Mouse (Mus musculus) hindbrain, embryonic 14.5 days (tissue): ENCODE data around the gene Sgca. TPM values are rescaled to one million over a fixed set of nuclear protein-coding genes. Genes with fewer than 3 reads are reported as not detected.
"Not testable (repeated sequence)": the region's sequence is repeated elsewhere in the genome, so short reads cannot be mapped to it uniquely, and the experiment has no call there.

Source experiments
- ATAC-seq: fragments of 200-750 bp; cut with Nextera tagmentation; 2 replicates; pipeline ENCODE4 v1.8.0; 2017; ENCODE audit warnings: moderate number of reproducible peaks, mild to moderate bottlenecking, moderate TSS enrichment, moderate library complexity; ENCODE audit not compliant: low FRiP score
- DNase-seq: peaks from one replicate; pipeline ENCODE4 v3.0.0-alpha.2; 2015; ENCODE audit warnings: low spot score
- H3K27ac ChIP-seq: fragments of 300-500 bp; sonication (generic); 2 replicates; pipeline ENCODE4 v1.5.1; 2014; ENCODE audit warnings: mild to moderate bottlenecking, moderate library complexity
- H3K27me3 ChIP-seq: fragments of 300-500 bp; sonication (generic); 2 replicates; pipeline ENCODE4 v1.6.1; 2014; ENCODE audit warnings: mild to moderate bottlenecking, low read length, mixed read lengths; ENCODE audit not compliant: control insufficient read depth, insufficient read depth
- H3K36me3 ChIP-seq: fragments of 300-500 bp; sonication (generic); replicated peaks from 2 replicates; pipeline ENCODE4 v1.6.1; 2014; ENCODE audit not compliant: control insufficient read depth, insufficient read depth
- H3K4me1 ChIP-seq: fragments of 300-500 bp; sonication (generic); replicated peaks from 2 replicates; pipeline ENCODE4 v1.6.1; 2014; ENCODE audit warnings: antibody characterized with exemption, low read length, mixed read lengths; ENCODE audit not compliant: control insufficient read depth, insufficient read depth
- H3K4me2 ChIP-seq: fragments of 300-500 bp; sonication (generic); replicated peaks from 2 replicates; pipeline ENCODE4 v1.6.1; 2014; ENCODE audit warnings: mild to moderate bottlenecking, moderate library complexity
- H3K4me3 ChIP-seq: fragments of 300-500 bp; sonication (generic); replicated peaks from 2 replicates; pipeline ENCODE4 v1.5.1; 2014; ENCODE audit warnings: mild to moderate bottlenecking, low read length
- H3K9ac ChIP-seq: fragments of 300-500 bp; sonication (generic); 2 replicates; pipeline ENCODE4 v1.6.1; 2014
- H3K9me3 ChIP-seq: fragments of 300-500 bp; sonication (generic); 2 replicates; pipeline ENCODE4 v1.6.1; 2016; ENCODE audit warnings: low read length; ENCODE audit not compliant: control insufficient read depth
- WGBS: fragments of 180-500 bp; shearing (Covaris S2); extraction: QIAGEN DNeasy Blood & Tissue Kit; methylation state at CpG from one replicate; pipeline ENCODE4 v1.1.7; 2014; 5-methylcytosine and 5-hydroxymethylcytosine counted together
- polyA plus RNA-seq: library from polyadenylated mRNA; unstranded; fragments of >200 nt; fragmentation: Nextera tagmentation; extraction: Ambion mirVana; gene quantifications from 2 replicates; pipeline ENCODE4 v1.2.1, GENCODE M21; 2014

The Sgca gene
- polyA plus RNA-seq, 1 experiment from 2014 or later: 0.17 TPM

GRCm38 (mm10) chr11:95010841-95011403 lies 34.8 kb upstream of the Sgca start:
- Histone ChIP-seq H3K9ac (peak overlapping the region; percentile 98), H3K4me1 (peaks cover 59% of the 10 kb centered on the region)

GRCm38 (mm10) chr11:95010141-95010739 lies 34.1 kb upstream of the Sgca start:
- peak overlapping the region; percentile 86 for H3K4me3 ChIP-seq
- DNase-seq: no peak
- H3K9ac ChIP-seq: peak overlapping the region; percentile 98
- H3K27ac ChIP-seq: peak overlapping the region; percentile 98
- peak; percentile 57 for ATAC-seq
- H3K36me3 ChIP-seq: peaks cover 18% of the 10 kb centered on the region
- H3K27me3 ChIP-seq: no peaks in the 10 kb centered on the region
- peak overlapping the region; percentile 92 for H3K4me2 ChIP-seq
- peaks cover 59% of the 10 kb centered on the region for H3K4me1 ChIP-seq
- H3K9me3 ChIP-seq: no peaks in the 10 kb centered on the region
- WGBS: under 1% methylated on average over 39 of the region's 40 CpGs

More at GRCm38 (mm10) chr11:95010841-95011403, 34.8 kb upstream of the Sgca start:
- not testable (repeated sequence) for H3K27me3 ChIP-seq, ATAC-seq, H3K9me3 ChIP-seq, DNase-seq
- peak overlapping the region; percentile 98 for H3K27ac ChIP-seq
- 3% methylated on average over 4 of the region's 4 CpGs for WGBS
- peak overlapping the region; percentile 86 for H3K4me3 ChIP-seq
- H3K4me2 ChIP-seq: peak overlapping the region; percentile 92
- peaks cover 18% of the 10 kb centered on the region for H3K36me3 ChIP-seq

- under 1% methylated on average over 31 of the region's 32 CpGs for WGBS
- Histone ChIP-seq H3K4me1 (peaks cover 59% of the 10 kb centered on the region), H3K36me3 (peaks cover 18% of the 10 kb centered on the region), H3K9me3 (no peaks in the 10 kb centered on the region), H3K4me3 (peak within 1 kb of the TSS; percentile 86), H3K27ac (peak within 1 kb of the TSS; percentile 98), H3K27me3 (no peaks in the 10 kb centered on the region), H3K9ac (peak within 1 kb of the TSS; percentile 98), H3K4me2 (peak within 1 kb of the TSS; percentile 92)
- ATAC-seq: peak; percentile 77
- DNase-seq: peak; percentile 76
Measured at GRCm38 (mm10) chr11:95009629-95010014, 33.5 kb upstream of the Sgca start, which contains the start of gene Samd14. Gene Samd14, plus strand, starts transcription at chr11:95009879.

- H3K27me3 ChIP-seq: no peaks in the 10 kb centered on the region
- peak overlapping the region; percentile 98 for H3K27ac ChIP-seq
- peak overlapping the region; percentile 98 for H3K9ac ChIP-seq
- peak overlapping the region; percentile 86 for H3K4me3 ChIP-seq
- 32% methylated on average over 15 of the region's 15 CpGs for WGBS
- DNase-seq (no peak), ATAC-seq (no peak)
- H3K9me3 ChIP-seq: no peaks in the 10 kb centered on the region
- peaks cover 55% of the 10 kb centered on the region for H3K4me1 ChIP-seq
- H3K36me3 ChIP-seq: peaks cover 20% of the 10 kb centered on the region
- peak overlapping the region; percentile 92 for H3K4me2 ChIP-seq
Measured at GRCm38 (mm10) chr11:95008661-95009628, 32.8 kb upstream of the Sgca start.

GRCm38 (mm10) chr11:95007418-95007817 lies 31.3 kb upstream of the Sgca start:
- peaks cover 35% of the 10 kb centered on the region for H3K36me3 ChIP-seq
- H3K4me3 ChIP-seq: no peak overlapping the region
- H3K4me1 ChIP-seq: peaks cover 42% of the 10 kb centered on the region
- no peak for ATAC-seq
- peak overlapping the region; percentile 70 for H3K4me2 ChIP-seq
- WGBS: 89% methylated on average over 3 of the region's 3 CpGs
- peak overlapping the region; percentile 81 for H3K27ac ChIP-seq
- DNase-seq: no peak
- peak overlapping the region; percentile 63; the same call in 1 of the 2 replicates for H3K9ac ChIP-seq
- H3K9me3 ChIP-seq: no peaks in the 10 kb centered on the region
- H3K27me3 ChIP-seq: no peaks in the 10 kb centered on the region

GRCm38 (mm10) chr11:95006525-95007219 lies 30.5 kb upstream of the Sgca start:
- Histone ChIP-seq H3K4me1 (peaks cover 35% of the 10 kb centered on the region), H3K9ac (peak overlapping the region; percentile 63)
- 1% methylated on average over 27 of the region's 27 CpGs for WGBS

GRCm38 (mm10) chr11:95006038-95006437 lies 29.9 kb upstream of the Sgca start:
- H3K4me3 ChIP-seq: no peak overlapping the region
- no peak for DNase-seq

More at GRCm38 (mm10) chr11:95006525-95007219, 30.5 kb upstream of the Sgca start:
- Histone ChIP-seq H3K4me3 (peak overlapping the region; percentile 28), H3K36me3 (peaks cover 43% of the 10 kb centered on the region), H3K27ac (peak overlapping the region; percentile 81), H3K4me2 (peak overlapping the region; percentile 70), H3K9me3 (no peaks in the 10 kb centered on the region), H3K27me3 (no peaks in the 10 kb centered on the region)
- ATAC-seq (peak; percentile 57), DNase-seq (peak; percentile 85)

GRCm38 (mm10) chr11:95004937-95005198 lies 28.7 kb upstream of the Sgca start:
- WGBS: 59% methylated on average over 6 of the region's 6 CpGs
- Histone ChIP-seq H3K36me3 (peaks cover 55% of the 10 kb centered on the region), H3K4me1 (peaks cover 35% of the 10 kb centered on the region)

More at GRCm38 (mm10) chr11:95006038-95006437, 29.9 kb upstream of the Sgca start:
- Histone ChIP-seq H3K9me3 (no peaks in the 10 kb centered on the region), H3K27me3 (no peaks in the 10 kb centered on the region), H3K4me1 (peaks cover 32% of the 10 kb centered on the region), H3K36me3 (peaks cover 47% of the 10 kb centered on the region), H3K27ac (peak overlapping the region; percentile 81), H3K9ac (peak overlapping the region; percentile 63), H3K4me2 (peak overlapping the region; percentile 70)
- 35% methylated on average over 4 of the region's 4 CpGs for WGBS
- no peak for ATAC-seq

More at GRCm38 (mm10) chr11:95004937-95005198, 28.7 kb upstream of the Sgca start:
- Histone ChIP-seq H3K27me3 (no peaks in the 10 kb centered on the region), H3K9ac (no peak overlapping the region), H3K4me2 (no peak overlapping the region), H3K27ac (no peak overlapping the region), H3K9me3 (no peaks in the 10 kb centered on the region), H3K4me3 (no peak overlapping the region)
- ATAC-seq: no peak
- DNase-seq: no peak
